Mouse (Mus musculus) regulatory T cell (primary cell): Measurements from ENCODE around the gene Gm37240.

Experiments
- in situ Hi-C: fragments of 300-600 bp; cut with MboI, MseI; formaldehyde crosslinking; loops from one replicate; pipeline ENCODE4 v1.15.1; 2025; ENCODE audit warnings: high pct_unique_total_duplicates

Gm37240 gene

GRCm38 (mm10) chr3:85421403-85421802, 465.9 kb downstream of the Gm37240 start:
- in situ Hi-C loops, result no loop called here

GRCm38 (mm10) chr3:85417663-85418062, 469.7 kb downstream of the Gm37240 start:
- in situ Hi-C loops, result no loop called here

GRCm38 (mm10) chr3:85398841-85399240, 488.5 kb downstream of the Gm37240 start:
- in situ Hi-C loops, result no loop called here

DNA sequence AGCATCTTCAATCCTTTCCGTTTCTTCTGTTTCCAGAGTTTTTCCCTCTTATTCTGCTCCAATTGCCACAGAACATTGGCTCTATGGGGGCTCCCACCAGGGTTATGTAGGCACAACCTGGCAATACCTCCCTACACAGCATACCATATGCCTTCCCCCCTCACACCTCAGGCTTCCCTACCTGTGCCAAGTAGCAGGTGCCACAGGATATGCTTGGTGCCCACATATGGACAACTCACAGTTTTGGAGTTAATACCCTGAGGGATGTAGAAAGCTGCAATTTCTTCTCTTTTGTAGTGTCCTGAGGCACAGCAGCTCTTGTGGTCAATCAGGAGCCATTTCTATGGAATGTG, 488.9 kb downstream of the Gm37240 start:
- in situ Hi-C loops, result no loop called here

GRCm38 (mm10) chr3:85397816-85398482, 489.4 kb downstream of the Gm37240 start:
- in situ Hi-C loops, result no loop called here

GRCm38 (mm10) chr3:85393395-85393794, 493.9 kb downstream of the Gm37240 start:
- in situ Hi-C loops, result no loop called here

- in situ Hi-C loops, result no loop called here
These were observed 495.6 kb downstream of the Gm37240 start for GRCm38 (mm10) chr3:85391756-85392155.

DNA sequence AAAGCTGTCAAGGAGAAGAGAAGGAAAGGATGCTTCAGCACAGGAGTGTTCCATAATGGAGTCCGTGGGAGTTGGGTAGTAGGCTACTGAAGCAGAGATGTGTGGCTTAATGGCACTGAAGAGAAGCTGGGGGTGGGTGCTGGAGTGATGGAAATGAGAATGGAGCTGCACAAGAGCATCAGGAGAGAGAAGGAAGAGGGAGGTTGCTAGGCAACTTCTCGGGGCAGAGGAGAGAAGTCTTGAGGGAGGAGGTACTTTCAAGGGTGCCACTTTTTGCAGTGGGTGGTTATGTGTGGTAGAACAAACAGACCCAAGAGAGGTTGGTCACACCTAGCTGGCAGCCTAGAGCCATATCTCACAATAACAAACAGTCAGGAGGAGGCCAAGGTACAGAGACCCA, 496.2 kb downstream of the Gm37240 start:
- in situ Hi-C loops, result no loop called here

GRCm38 (mm10) chr3:85385371-85385770, 501.9 kb downstream of the Gm37240 start:
- in situ Hi-C loops, result no loop called here

GRCm38 (mm10) chr3:85383330-85383729, 504.0 kb downstream of the Gm37240 start:
- in situ Hi-C loops, result no loop called here

GRCm38 (mm10) chr3:85378703-85379395, 508.5 kb downstream of the Gm37240 start:
- in situ Hi-C loops, result no loop called here

DNA sequence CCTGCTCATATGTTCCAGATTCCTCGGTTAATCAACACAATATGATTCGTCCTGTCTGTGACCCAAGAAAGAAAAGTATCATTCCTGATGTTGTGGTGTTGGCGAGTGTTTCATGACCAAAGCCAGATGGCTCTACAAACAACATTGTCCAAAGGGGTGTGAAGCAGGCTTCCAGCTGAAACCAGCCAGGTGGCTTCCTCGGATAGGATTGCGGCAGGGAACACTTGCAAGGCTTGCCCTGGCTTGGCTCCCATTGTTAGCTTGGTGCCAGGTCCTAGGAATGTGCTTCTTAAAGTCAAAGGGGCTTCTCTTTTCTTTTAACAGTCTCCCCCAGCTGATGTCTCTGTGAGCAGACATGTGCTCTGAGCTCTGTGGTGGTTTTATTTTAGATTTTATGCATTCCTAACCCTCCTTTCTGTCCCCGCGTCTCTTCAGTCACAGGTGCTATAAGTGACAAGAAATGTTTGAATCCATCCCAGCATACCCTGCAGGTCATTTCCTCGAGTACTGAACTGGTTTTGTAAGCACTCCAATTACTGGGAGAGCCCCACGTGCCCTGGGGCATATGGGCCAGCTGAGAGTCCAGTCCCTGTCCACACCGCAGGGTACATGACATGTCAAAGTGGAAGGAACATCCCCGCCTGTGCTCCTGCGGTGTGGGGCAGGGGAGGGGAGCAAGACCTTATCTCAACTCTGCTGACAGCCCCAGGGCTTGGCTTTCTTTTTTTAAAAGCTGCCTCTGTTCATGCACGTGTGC, 509.2 kb downstream of the Gm37240 start:
- in situ Hi-C loops, result no loop called here

- in situ Hi-C loops, result no loop called here
These were observed 509.8 kb downstream of the Gm37240 start for GRCm38 (mm10) chr3:85377505-85377904.

- in situ Hi-C loops, result no loop called here
These were observed 510.8 kb downstream of the Gm37240 start for GRCm38 (mm10) chr3:85376541-85376940.

DNA sequence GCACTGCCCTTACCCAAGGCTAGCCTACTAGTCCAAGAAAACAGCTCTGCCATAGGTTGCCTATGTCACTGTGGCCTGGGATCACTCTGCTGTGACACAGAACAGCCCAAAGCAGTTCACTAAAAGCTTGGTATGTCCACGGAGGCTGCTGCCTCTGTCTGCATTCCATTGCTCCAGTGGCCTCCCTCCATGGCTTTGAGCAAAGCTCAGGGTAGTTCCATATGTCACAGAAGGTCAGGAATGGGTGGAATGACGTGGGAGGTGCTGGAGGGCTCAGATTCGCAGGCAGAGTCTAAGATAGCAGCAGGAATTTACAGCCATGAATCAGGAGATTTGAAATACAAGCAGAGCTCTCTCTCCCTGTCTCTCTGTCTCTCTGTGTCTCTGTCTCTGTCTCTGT, 514.3 kb downstream of the Gm37240 start:
- in situ Hi-C loops, result no loop called here

DNA sequence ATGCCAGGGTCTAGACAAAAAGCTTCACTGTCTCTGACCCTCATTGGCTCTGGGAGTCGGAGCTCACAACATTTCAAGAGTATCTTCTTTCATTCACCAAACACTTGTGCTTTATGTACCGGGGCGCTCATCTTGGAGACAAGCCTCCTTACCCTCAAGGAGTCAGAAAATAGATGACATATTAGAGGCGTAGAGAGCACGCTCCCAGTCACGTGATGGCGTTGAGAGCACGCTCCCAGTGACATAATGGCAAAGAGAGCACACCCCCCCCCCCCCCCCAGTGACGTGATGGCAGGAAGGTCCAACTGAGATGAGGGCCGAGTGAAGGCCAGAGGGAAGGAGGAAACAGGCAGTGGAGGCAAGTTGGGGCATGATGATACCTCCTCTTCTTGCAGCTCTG, 517.5 kb downstream of the Gm37240 start:
- in situ Hi-C loops, result no loop called here

- in situ Hi-C loops, result no loop called here
These were observed 518.2 kb downstream of the Gm37240 start for GRCm38 (mm10) chr3:85369157-85369556.

DNA sequence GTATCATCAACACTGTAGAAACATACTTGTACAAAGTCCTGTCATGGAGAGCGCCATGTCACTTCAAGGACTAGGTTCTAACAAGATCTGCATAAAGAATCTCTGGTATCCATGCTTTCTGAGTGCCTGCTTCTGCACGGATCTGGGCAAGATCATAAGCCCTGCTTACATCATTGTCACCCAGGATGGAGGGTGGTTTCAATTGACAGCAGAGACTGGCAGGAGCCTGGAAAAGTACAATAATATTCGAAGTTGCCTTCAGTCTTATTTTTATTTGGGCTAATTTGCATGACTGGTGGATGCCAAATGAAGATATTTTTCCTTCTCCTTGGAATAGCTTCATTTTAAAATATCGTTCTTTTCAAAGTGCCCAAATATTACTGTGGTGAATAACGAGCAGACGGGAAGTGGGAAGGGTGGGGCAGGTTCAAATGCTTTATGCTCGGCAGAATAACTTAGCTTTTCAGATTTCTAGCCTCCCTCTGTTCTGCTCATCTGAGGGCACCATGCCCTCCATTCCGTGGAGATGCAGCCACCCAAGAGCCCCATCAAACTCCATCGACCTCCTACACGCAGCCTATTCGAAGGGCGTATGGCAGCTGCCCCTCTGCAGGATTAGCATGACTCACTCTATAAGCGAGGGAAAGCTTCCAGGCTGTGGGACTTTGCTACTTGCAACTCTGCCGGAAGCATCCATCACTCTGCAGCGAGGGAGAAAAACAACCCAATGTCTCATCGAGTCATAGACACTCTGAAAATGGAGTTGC, 518.8 kb downstream of the Gm37240 start:
- in situ Hi-C loops, result no loop called here

GRCm38 (mm10) chr3:85364591-85365343, 522.6 kb downstream of the Gm37240 start:
- in situ Hi-C loops, result no loop called here

DNA sequence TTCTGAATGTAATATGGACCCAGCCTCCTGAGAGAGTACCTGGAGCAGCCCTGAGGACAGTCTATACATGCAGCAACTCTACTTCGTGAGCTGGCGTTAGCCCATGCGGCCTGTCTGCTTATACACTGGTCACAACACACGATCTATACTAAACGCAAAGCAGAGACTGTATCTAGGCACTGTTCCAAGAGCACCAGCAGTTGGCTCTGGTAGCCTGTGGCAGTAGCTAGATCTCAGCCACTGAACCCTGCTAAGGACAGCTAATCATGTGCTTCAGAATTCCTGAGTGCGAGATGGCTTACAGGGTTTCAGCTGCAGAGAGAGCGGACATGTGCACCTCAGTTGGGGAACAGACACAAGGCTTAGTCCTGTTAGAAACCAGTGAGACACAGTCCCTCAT, 524.4 kb downstream of the Gm37240 start:
- in situ Hi-C loops, result no loop called here

DNA sequence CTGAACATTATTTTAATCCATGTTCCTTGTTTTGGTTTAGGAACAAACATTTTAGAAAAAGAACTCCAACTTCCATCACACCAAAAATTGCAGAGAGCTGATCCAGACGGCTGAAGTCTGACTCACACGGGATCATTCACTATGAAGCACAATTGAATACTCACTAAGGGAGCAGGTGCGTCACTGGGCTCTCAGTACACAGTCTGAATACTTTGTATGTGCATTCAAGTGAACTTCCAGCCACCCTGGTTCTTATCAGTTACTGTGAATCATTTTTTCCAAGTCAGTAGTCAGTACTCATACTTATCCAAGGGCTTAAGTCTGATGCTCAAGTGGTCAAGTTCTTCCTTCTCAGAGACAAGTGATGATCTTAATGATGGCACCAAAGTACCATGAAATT, 530.9 kb downstream of the Gm37240 start:
- in situ Hi-C loops, result no loop called here
